Mouse (Mus musculus) left cerebral cortex, adult 9 months (tissue): ENCODE data around the gene Apobec2.

Experiments
- DNase-seq, 2 experiments: peaks; one replicate each; pipeline ENCODE4 v3.0.0; 2022; ENCODE audit warnings: low spot score in 2 of 2

The Apobec2 gene

DNA sequence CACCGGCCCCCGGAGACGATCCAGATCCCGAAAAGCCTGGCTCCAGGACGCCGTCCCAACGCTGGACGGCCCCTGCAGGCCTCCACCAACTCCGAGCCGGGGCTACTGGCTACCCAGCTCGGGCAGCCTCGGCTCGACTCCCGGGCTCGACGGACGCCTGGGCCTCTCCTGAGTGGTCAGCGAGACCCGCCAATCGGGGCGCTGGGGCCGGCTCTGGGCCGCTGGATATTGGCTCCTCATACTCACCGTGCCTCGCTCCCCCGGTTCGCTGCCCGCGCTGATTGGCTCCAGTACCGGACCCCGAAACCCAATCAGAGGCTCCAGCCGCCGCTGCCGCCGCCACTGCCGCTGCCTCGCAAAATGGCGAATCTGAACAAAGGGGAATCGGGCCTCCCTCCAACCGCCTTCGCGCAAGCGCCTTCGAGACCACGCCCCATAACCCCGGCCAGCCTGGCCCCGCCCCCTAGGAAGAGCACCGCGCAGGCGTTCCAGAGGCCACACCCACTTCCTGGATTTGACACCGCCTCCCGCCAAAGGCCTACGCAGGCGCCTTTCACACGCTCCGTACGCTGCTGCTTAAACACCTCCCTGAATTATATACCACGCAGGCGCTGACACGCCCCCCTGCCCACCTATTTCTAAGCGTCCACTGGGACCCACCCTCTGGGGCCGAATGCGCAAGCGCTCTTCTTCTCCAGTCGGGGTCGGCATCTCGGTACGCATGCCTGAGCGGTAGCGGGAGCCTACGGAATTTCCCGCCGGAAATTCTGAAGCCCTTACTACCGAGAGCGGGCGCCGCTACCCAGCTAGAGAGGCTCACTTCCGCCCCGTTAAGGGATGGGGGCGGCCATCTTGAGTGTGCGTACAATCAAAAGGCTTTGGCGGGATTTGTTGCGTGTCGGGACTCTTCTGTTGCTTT lies 23.1 kb downstream of the Apobec2 start, which contains the start of the genes Nfya and Oard1:
Nfya (minus strand) TSS at position 527 of the 919 bp plus-strand sequence.
Oard1 (plus strand) TSS at position 635 of the 919 bp plus-strand sequence.
- DNase-seq, result peak; percentile 100

DNA sequence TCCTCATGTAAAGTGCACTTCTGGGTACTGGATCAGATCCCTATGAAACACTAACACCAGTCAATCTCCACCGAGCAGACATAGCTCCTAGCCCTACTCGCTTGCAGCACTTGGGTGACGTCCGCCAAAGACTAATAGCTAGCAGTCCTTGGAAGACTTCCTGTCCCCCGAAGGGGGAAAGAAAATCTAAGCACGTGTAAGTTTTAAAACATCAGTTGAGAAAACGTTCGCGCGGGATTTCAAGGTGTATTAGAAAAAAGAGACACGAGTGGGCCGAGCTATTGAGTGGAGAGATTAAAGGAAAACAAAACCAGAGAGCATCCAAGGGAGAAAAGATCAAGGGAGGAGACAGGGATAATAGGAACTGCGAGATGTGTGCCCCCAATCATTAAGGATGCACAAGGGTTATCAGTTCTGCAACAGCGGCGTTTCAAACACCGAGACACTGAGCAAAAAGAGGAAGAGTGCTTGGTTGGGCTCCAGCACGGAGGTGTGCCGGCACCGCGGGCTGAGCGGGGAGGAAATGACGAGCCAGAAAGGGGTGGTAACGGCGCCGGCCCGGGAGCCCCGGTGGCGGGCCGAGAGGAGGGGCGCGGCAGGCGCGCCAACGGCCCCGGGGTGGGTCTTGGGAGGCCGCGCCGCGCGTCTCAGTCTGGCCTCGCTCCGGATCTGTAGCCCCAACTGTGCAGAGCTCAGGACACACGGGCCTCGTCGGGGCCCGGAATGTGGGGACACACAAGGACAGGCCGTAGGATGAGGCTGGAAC lies 24.0 kb downstream of the Apobec2 start:
- peak in 1 of 2 experiments; percentile 71 for DNase-seq

DNA sequence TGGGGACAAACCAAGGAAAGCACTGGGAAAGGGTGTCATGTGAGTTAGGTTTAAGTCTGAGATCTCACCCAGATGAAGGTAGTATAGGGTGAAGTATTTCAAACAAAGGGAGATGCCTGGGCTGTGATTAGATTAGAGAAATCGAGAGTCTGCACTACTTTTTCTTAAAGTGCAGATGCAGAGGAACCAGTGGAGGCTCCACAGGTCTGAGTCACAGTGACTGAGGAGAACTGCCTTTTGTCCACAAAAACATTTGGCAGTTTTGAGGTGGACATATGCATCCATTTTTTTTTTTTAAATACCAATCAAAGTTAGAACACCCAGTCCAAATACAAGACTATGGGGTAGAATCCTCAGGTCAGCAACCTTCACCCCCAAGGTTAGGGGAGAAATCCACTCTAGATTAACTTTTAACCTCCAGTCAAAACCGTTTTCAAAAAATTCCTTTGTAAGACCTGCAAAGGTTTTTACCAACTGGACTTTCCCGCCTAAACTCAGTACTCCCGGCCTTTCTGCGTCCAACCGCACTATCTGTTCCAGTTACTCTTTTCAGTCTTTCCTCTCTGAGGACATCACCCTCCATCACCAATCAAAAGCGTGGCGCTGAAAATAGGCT lies 24.7 kb downstream of the Apobec2 start:
- DNase-seq, result no peak

DNA sequence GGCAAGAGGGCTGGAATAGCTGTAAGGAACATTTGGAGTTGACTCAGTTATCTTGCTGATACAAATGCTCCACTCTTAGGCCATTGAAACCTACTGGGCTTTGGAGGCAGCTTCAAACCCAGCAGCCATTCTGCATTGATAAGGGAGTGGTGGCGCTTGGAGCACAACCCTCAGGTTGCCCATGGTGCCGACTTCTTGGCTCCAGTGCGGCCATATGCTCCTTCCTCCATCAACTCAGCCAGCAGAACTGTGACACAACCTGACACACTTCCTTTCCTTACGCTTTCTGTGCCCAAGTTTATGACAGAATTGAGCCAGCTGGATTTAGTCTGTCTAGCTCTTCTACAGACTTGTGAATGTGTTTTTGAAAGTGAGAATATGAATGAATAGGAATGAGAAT lies 25.6 kb downstream of the Apobec2 start:
- no peak for DNase-seq

GRCm38 (mm10) chr17:48404706-48405105 lies 28.0 kb downstream of the Apobec2 start:
- no peak for DNase-seq

DNA sequence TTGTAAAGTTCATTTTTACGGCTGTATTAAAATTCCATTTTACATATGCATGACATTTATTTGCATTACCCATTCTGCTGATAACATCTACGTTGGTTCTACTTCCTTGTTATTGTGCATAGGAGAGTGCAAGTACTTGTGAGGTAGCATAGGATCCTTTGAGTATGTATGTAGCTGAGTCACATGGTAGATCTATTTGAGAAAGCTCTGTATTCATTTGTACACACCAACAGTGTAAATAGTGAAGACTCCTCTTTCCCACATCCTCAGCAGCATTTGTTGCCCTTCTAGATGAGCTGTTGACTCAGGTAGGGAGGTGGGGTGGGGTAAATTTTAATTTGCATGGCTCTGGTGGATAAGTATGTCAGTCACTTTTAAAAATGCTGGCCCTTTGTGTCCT lies 28.9 kb downstream of the Apobec2 start:
- DNase-seq, result no peak

- DNase-seq, result no peak
Observed at GRCm38 (mm10) chr17:48402751-48403150, 30.0 kb downstream of the Apobec2 start.

DNA sequence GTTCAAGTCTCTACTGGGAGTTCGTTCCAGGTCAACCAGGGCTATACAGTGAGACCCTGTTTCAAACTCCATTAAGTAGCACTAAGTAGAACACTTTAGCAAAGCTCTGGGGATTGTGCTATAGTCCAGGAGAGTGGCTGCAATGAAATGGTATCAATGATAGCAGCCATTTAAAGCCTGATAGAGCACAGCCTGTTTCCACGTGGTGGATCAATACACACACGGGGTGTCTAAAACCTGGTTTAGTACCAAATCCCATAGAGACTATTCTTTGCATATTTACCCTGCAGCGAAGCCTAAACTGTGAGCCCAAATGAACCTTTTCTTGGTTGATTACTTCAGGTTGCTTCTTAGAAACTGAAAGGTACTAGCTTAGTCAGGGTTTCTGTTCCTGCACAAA lies 31.0 kb downstream of the Apobec2 start:
- no peak for DNase-seq

GRCm38 (mm10) chr17:48392616-48393015 lies 40.1 kb downstream of the Apobec2 start:
- peak; percentile 55 to 82 for DNase-seq

DNA sequence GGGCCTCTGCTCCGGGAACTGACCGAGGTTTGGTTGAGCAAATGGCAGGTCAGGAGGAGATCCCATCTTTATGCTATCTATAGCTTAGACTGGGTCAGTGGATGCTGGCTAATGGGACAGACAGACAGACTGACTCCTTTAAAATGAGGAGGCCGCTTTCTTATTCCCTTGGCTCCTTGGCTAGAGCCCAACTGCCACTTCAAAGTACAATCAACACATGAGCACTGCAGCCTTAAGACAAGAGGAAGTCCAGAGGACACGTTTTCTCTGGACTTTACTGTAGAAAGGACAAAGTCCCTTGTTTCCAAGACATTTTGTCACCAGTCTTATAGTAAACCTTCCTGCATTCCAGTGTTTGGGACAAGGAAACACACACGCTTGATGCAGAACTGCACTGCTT lies 41.3 kb downstream of the Apobec2 start:
- DNase-seq, result no peak

DNA sequence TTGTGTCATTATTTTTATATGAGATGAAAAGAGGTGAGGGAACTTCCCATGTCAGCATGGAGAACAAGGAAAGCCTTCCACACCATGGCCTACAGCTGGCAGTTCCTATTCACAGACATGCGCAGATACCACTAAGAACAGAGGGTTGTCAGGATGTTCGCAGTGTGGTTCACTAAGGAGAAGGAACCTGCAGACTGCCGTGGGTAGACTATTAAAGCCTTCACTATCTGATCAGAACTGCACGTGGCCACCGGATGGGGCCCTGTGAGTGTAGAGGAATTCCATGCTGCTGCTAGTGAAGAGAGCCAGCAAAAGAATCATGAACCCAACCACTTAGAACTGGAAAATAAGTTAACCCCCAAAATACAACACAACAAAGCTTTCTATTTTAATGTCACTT lies 43.3 kb downstream of the Apobec2 start:
- DNase-seq, result no peak

DNA sequence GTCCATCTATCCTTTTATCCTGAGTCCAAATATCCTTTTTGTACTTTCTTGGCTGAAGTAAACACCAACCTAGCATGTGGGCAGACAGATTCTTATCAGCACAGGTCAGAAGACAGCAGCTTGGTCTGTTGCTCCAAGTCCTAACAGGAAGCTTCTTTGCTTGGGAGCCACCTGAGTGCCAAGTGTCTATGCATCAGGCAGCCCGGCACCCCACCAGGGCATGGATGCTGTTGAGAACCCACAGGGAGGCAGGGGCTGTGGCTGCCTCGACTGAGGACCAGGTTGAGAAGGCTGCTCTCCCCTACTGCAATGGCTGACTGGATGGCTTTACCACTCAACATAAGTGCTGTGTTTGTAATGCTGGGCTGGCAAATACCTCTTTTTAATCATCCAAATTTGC lies 44.1 kb downstream of the Apobec2 start:
- DNase-seq, result no peak

DNA sequence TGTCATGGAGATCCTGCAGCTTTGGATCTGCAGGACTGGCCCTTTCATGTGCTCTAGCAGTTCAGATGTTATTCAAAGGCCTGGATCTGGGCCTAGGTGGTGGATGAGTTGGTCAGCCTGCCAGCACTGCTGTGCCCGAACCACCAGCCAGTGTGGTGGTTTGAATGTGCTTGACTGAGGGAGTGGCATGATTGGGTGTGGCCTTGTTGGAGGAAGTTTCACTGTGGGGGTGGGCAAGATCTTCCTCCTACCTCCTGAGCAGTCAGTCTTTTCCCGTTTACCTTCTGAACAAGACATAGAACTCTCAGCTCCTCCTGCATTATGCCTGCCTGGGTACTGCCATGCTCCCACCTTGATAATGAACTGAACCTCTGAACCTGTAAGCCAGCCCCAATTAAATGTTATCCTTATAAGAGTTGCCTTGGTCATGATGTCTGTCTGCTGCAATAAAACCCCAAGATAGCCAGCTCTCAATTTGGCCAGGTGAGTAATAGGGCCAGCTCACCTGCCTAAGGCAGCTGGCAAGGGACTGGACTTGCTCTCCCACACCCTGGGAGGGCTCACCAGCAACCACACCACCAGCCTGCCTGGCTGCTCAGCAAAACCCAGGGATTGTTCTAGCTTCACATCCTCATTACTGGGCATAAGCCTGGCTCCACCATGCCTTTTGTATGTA lies 46.8 kb downstream of the Apobec2 start:
- DNase-seq, result no peak

DNA sequence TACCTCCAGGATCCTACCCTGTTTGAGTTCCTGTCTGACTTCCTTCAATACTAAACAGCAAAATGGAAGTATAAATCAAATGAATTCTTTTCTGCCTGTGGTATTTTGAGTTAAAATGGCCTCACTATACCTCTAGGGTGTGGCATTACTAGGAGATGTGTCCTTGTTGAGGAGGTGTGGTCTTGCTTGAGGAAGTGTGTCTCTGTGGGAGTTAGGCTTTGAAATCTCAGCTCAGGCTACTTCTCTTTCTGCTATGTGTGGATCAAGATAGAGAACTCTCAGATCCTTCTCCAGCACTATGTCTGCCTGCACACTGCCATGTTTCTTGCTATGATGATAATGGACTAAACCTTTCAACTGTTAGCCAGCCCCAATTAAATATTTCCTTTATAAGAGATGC lies 53.7 kb downstream of the Apobec2 start:
- no peak for DNase-seq

DNA sequence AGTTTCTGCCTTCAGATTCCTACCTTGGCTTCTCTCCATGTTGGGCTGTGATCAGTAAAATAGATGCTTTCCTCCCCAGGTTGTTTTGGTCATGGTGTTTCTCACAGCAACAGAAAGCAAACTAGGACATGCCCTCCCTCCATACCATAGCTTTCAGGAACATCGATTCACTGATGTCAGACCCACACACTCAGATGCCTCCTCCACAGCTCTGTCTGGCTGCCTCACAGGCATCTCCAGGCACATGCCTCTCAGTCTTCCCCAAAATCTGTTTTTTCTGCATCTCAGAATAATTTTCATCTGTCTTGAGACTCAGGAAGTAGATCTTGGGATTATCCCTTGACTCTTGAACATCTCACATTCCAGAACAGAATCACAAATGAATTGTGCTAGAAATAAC lies 56.6 kb downstream of the Apobec2 start:
- DNase-seq, result peak in 1 of 2 experiments; percentile 30

- peak; percentile 53 to 58 for DNase-seq
Observed at GRCm38 (mm10) chr17:48372987-48373386, 59.7 kb downstream of the Apobec2 start.

DNA sequence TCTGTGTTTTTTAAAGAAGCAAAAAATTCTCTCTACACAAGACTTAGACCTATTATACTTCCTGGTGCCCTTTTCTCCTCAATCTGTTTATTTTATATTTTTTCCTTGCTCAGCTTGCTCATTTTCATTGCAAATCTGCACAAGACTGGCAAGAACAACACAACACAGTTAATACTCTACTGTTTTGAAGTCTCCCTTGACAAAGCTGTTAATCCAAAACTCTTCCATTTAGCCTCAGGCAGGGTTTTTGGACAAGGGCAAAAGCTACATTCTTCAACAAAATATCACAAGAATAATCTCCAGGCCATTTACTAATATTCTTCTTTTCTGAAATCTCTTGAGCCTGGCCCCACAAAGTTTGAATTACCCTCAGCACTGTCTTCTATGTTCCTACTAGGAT lies 61.1 kb downstream of the Apobec2 start:
- DNase-seq, result no peak
